Mouse (Mus musculus): ENCODE results near the gene Gm973.
"Not testable (repeated sequence)": the region's sequence is repeated elsewhere in the genome, so short reads cannot be mapped to it uniquely, and the experiment has no call there.

The Gm973 gene

GRCm38 (mm10) chr1:59636349-59636748 lies 120.3 kb downstream of the Gm973 start:
- no peak for DNase-seq

- DNase-seq: no peak
Observed at GRCm38 (mm10) chr1:59638371-59638770, 122.3 kb downstream of the Gm973 start.

GRCm38 (mm10) chr1:59642488-59642887 lies 126.4 kb downstream of the Gm973 start:
- DNase-seq: no peak

- not testable (repeated sequence) for DNase-seq
Observed at GRCm38 (mm10) chr1:59646502-59646901, 130.4 kb downstream of the Gm973 start.

- no peak for DNase-seq
Observed at GRCm38 (mm10) chr1:59651201-59651819, 135.2 kb downstream of the Gm973 start.

- no peak for DNase-seq
Observed at GRCm38 (mm10) chr1:59653243-59653911, 137.3 kb downstream of the Gm973 start.

GRCm38 (mm10) chr1:59656244-59657171 lies 140.4 kb downstream of the Gm973 start:
- no peak for DNase-seq

- no peak for DNase-seq
Observed at GRCm38 (mm10) chr1:59663456-59664135, 147.5 kb downstream of the Gm973 start.

GRCm38 (mm10) chr1:59668871-59669270 lies 152.8 kb downstream of the Gm973 start:
- DNase-seq: no peak

GRCm38 (mm10) chr1:59669962-59670630 lies 154.0 kb downstream of the Gm973 start:
- DNase-seq: peak; percentile 36 to 47

GRCm38 (mm10) chr1:59670641-59671168 lies 154.6 kb downstream of the Gm973 start, which contains the start of gene Sumo1:
Sumo1 (minus strand) TSS chr1:59670834.
- peak; percentile 87 to 88 for DNase-seq

GRCm38 (mm10) chr1:59673661-59674060 lies 157.6 kb downstream of the Gm973 start:
- DNase-seq: no peak

GRCm38 (mm10) chr1:59683926-59684818 lies 168.1 kb downstream of the Gm973 start:
- DNase-seq: peak; percentile 25 to 40

GRCm38 (mm10) chr1:59684819-59685755 lies 169.0 kb downstream of the Gm973 start, which contains the start of gene Nop58:
Nop58 (plus strand) TSS chr1:59684971.
- DNase-seq: peak; percentile 85

All from cerebellum, postnatal 36 days (tissue).